Mouse (Mus musculus): ENCODE data around the gene Plekhh1. TPM values are rescaled to one million over a fixed set of nuclear protein-coding genes. Genes with fewer than 3 reads are reported as not detected.

The Plekhh1 gene
- total and polyA plus RNA-seq, 3 experiments = 0.35 to 2.3 TPM; not detected in 1

DNA sequence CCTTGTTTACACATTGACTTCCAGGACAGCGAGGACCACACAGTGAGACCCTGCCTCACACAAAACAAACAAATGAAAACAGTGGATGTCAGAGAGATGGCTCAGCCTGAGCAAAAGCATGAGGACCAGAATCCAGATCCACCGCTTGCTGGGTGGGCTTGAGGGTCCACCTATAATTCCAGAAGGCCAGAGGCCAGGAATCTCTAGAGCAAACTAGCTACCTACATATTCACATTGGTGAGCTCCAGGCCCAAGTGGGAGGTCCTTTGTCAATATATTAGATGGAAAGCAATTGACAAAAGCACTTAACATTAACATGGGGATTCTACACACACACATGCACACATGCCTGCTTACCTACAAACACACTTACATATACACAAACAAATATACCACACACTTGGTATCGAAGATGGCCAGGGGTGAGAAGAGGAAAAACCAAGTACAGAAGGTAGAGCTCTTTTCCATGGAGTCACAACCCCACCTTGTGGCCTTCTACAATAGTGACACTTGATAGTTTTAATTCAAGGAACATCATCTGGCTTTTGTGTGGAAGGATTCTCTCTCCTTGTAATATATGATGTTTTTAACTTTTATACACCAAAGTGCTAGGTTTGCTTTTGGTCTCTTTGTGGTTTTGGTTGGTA, 68.3 kb downstream of the Plekhh1 start:
- no peaks in the 10 kb centered on the region for H3K9me3 ChIP-seq (replicated peaks; ENCODE audit: insufficient read depth, low read length)
- H3K79me2 ChIP-seq (ENCODE audit: control insufficient read depth, insufficient read depth, low read length, poor library complexity) = no peaks in the 10 kb centered on the region
- DNase-seq (ENCODE audit: low read depth, low spot score) = peak; percentile 75
- no peaks in the 10 kb centered on the region for H3K4me1 ChIP-seq (ENCODE audit: control insufficient read depth in 1 of 2, insufficient read depth in 2 of 2, low read length in 2 of 2)
- no peak overlapping the region for H3K4me3 ChIP-seq (ENCODE audit: control insufficient read depth in 1 of 2, insufficient read depth in 1 of 2, low read depth in 2 of 2, low read length in 2 of 2)
- H3K27ac ChIP-seq (ENCODE audit: control insufficient read depth, low read depth, low read length) = no peak overlapping the region
- H3K27me3 ChIP-seq (ENCODE audit: control insufficient read depth in 1 of 2, insufficient read depth in 2 of 2, low read length in 2 of 2) = peaks cover 3 to 5% of the 10 kb centered on the region in 2 experiments
- no peak overlapping the region for H3K9ac ChIP-seq (ENCODE audit: control insufficient read depth, low read depth, low read length, poor library complexity, severe bottlenecking)
- no peaks in the 10 kb centered on the region for H3K36me3 ChIP-seq (ENCODE audit: control insufficient read depth in 1 of 2, insufficient read depth in 2 of 2, low read length in 2 of 2)
- TF ChIP-seq MAX (IDR thresholded peaks at IDR 0.05; ENCODE audit: low read length) (no peak), MEF2A (IDR thresholded peaks at IDR 0.05; ENCODE audit: extremely low read depth, insufficient replicate concordance, low read depth, low read length, poor library complexity, severe bottlenecking) (no peak), MAZ (IDR thresholded peaks at IDR 0.05; ENCODE audit: low read depth, low read length) (no peak), RAD21 (IDR thresholded peaks at IDR 0.05; ENCODE audit: low read depth, low read length) (peak; percentile 98), POLR2AphosphoS2 (IDR thresholded peaks at IDR 0.05; ENCODE audit: low read length) (no peak), GATA1 (IDR thresholded peaks at IDR 0.05; ENCODE audit: low read depth, low read length) (no peak), SMC3 (IDR thresholded peaks at IDR 0.05; ENCODE audit: low read depth, low read length) (peak; percentile 95), ZC3H11A (IDR thresholded peaks at IDR 0.05; ENCODE audit: low read depth, low read length) (peak; percentile 95), ETS1 (IDR thresholded peaks at IDR 0.05; ENCODE audit: low read depth, low read length) (no peak), NELFE (IDR thresholded peaks at IDR 0.05; ENCODE audit: low read depth, low read length) (no peak), GABPA (IDR thresholded peaks at IDR 0.05; ENCODE audit: low read depth, low read length) (no peak), MXI1 (IDR thresholded peaks at IDR 0.05; ENCODE audit: low read depth, low read length) (no peak), RCOR1 (IDR thresholded peaks at IDR 0.05; ENCODE audit: low read depth, low read length) (no peak), KAT2A (conservative IDR thresholded peaks at IDR 0.05; ENCODE audit: low read depth, low read length) (no peak), SIN3A (IDR thresholded peaks at IDR 0.05; ENCODE audit: low read length) (peak; percentile 43), NRF1 (IDR thresholded peaks at IDR 0.05; ENCODE audit: insufficient read depth, low read depth, low read length, poor library complexity, severe bottlenecking) (no peak), E2F4 (IDR thresholded peaks at IDR 0.05; ENCODE audit: borderline replicate concordance, low read depth, low read length) (no peak), TCF12 (IDR thresholded peaks at IDR 0.05; ENCODE audit: low read depth, low read length) (no peak), HCFC1 (IDR thresholded peaks at IDR 0.05; ENCODE audit: low read depth, low read length) (no peak), JUND (IDR thresholded peaks at IDR 0.05; ENCODE audit: low read depth, low read length) (no peak), MYB (IDR thresholded peaks at IDR 0.05; ENCODE audit: low read depth, low read length) (no peak), MYC (IDR thresholded peaks at IDR 0.05; ENCODE audit: low read depth, low read length) (0 out of 2 replicates have a peak, but pooled peaks have one; percentile 39), MAFK (IDR thresholded peaks at IDR 0.05; ENCODE audit: borderline replicate concordance, low read depth, low read length) (no peak), ZMIZ1 (IDR thresholded peaks at IDR 0.05; ENCODE audit: low read depth, low read length) (no peak), USF2 (IDR thresholded peaks at IDR 0.05; ENCODE audit: borderline replicate concordance in 1 of 2, insufficient read depth in 1 of 2, low read depth in 1 of 2, low read length in 2 of 2) (no peak), ZNF384 (IDR thresholded peaks at IDR 0.05; ENCODE audit: low read depth, low read length) (no peak), USF1 (IDR thresholded peaks at IDR 0.05; ENCODE audit: low read depth, low read length) (no peak), ELF1 (IDR thresholded peaks at IDR 0.05; ENCODE audit: low read depth, low read length) (no peak), POLR2A (IDR thresholded peaks at IDR 0.05; ENCODE audit: control insufficient read depth in 1 of 2, insufficient read depth in 1 of 2, low read depth in 1 of 2, low read length in 2 of 2, poor library complexity in 1 of 2) (no peak), TBP (IDR thresholded peaks at IDR 0.05; ENCODE audit: low read depth, low read length) (no peak), BHLHE40 (IDR thresholded peaks at IDR 0.05; ENCODE audit: borderline replicate concordance, low read depth, low read length) (no peak), UBTF (IDR thresholded peaks at IDR 0.05; ENCODE audit: borderline replicate concordance, insufficient read depth, low read depth, low read length) (no peak), CHD1 (IDR thresholded peaks at IDR 0.05; ENCODE audit: low read depth, low read length) (no peak), TAL1 (IDR thresholded peaks at IDR 0.05; ENCODE audit: low read length) (no peak), CHD2 (IDR thresholded peaks at IDR 0.05; ENCODE audit: low read length) (no peak), EP300 (IDR thresholded peaks at IDR 0.05; ENCODE audit: low read depth in 1 of 2, low read length in 2 of 2) (no peak), POLR2AphosphoS5 (IDR thresholded peaks at IDR 0.05; ENCODE audit: borderline replicate concordance, low read depth, low read length) (no peak)

Data from MEL (cell line).